Mouse (Mus musculus) myocyte (in vitro differentiated cells): ENCODE results near the gene Fam129a.

ENCODE experiments used
- E2F4 ChIP-seq: IDR thresholded peaks from one replicate; pipeline ENCODE4 v1.6.1; 2011; ENCODE audit warnings: mild to moderate bottlenecking, control low read depth, moderate library complexity; ENCODE audit not compliant: insufficient read depth
- MAX ChIP-seq: IDR thresholded peaks from one replicate; pipeline ENCODE4 v1.6.1; 2011; ENCODE audit warnings: low read depth, mild to moderate bottlenecking, control low read depth
- MYOD1 ChIP-seq, 3 experiments: IDR thresholded peaks; one replicate each; pipeline ENCODE4 v1.6.1; 2011; ENCODE audit warnings: control low read depth in 2 of 3, low read depth in 2 of 3, mild to moderate bottlenecking in 2 of 3, moderate library complexity in 1 of 3; ENCODE audit not compliant: insufficient read length in 2 of 3, control insufficient read depth in 1 of 3
- MYOG ChIP-seq, 3 experiments: IDR thresholded peaks; one replicate each; pipeline ENCODE4 v1.6.1; 2011; ENCODE audit warnings: control low read depth in 2 of 3, low read depth in 2 of 3, mild to moderate bottlenecking in 2 of 3; ENCODE audit not compliant: insufficient read length in 2 of 3, control insufficient read depth in 1 of 3, insufficient read depth in 1 of 3
- POLR2A ChIP-seq: IDR thresholded peaks from one replicate; pipeline ENCODE4 v1.6.1; 2011; ENCODE audit warnings: low read depth, mild to moderate bottlenecking, control low read depth, moderate library complexity; ENCODE audit not compliant: insufficient read length
- POLR2AphosphoS2 ChIP-seq: IDR thresholded peaks from one replicate; pipeline ENCODE4 v1.6.1; 2011; ENCODE audit warnings: low read depth, control low read depth; ENCODE audit not compliant: insufficient read length
- SRF ChIP-seq: IDR thresholded peaks from one replicate; pipeline ENCODE4 v1.6.1; 2011; ENCODE audit warnings: low read depth; ENCODE audit not compliant: control insufficient read depth, insufficient read length
- TCF12 ChIP-seq: IDR thresholded peaks from one replicate; pipeline ENCODE4 v1.6.1; 2011; ENCODE audit warnings: mild to moderate bottlenecking, control low read depth; ENCODE audit not compliant: poor library complexity, insufficient read depth, severe bottlenecking
- TCF3 ChIP-seq: IDR thresholded peaks from one replicate; pipeline ENCODE4 v1.6.1; 2011; ENCODE audit warnings: low read depth, control low read depth; ENCODE audit not compliant: insufficient read length
- USF1 ChIP-seq: IDR thresholded peaks from one replicate; pipeline ENCODE4 v1.6.1; 2011; ENCODE audit warnings: low read depth, mild to moderate bottlenecking, control low read depth, moderate library complexity

- no peak for TF ChIP-seq POLR2A
- TF ChIP-seq TCF12, result no peak
- TF ChIP-seq MYOD1 (IDR thresholded peaks at IDR 0.05; ENCODE audit: control insufficient read depth in 1 of 3, insufficient read length in 2 of 3, low read depth in 2 of 3), result peak in 1 of 3 experiments; percentile 66
- no peak for TF ChIP-seq E2F4
- no peak for TF ChIP-seq USF1
- no peak for TF ChIP-seq POLR2AphosphoS2
- no peak for TF ChIP-seq SRF
- TF ChIP-seq MYOG (IDR thresholded peaks at IDR 0.05; ENCODE audit: control insufficient read depth in 1 of 3, insufficient read depth in 1 of 3, insufficient read length in 2 of 3, low read depth in 2 of 3), result peak in 2 of 3 experiments; percentile 53 to 72
- no peak for TF ChIP-seq MAX
- no peak for TF ChIP-seq TCF3
Measured at GRCm38 (mm10) chr1:151755660-151756424, 184.9 kb downstream of the Fam129a start.
